Comparison of ENCODE assay signal across 7 mouse cellular contexts in genomic region chr19:6951994-6952711, GRCm38 (mm10). TPM values are rescaled to one million over a fixed set of nuclear protein-coding genes. Genes with fewer than 3 reads are reported as not detected.
DNase-seq lines count a peak whose midpoint lies in the region; ATAC-seq and TF ChIP-seq lines count a peak whose summit lies in the region.

No protein-coding gene starts in this region.

- H3K4me1 ChIP-seq in embryonic facial prominence, embryonic 13.5 days = peaks cover 24% of the 10 kb centered on the region
- peaks cover 7% of the 10 kb centered on the region for H3K4me1 ChIP-seq in heart, adult 2 months (ENCODE audit: control insufficient read depth, insufficient read depth, low read length)
- peaks cover 22% of the 10 kb centered on the region for H3K4me1 ChIP-seq in limb, embryonic 15.5 days
- H3K4me1 ChIP-seq in midbrain, embryonic 15.5 days = peaks cover 23% of the 10 kb centered on the region

- peak overlapping the region; percentile 98 for H3K27ac ChIP-seq in embryonic facial prominence, embryonic 13.5 days
- H3K27ac ChIP-seq in heart, adult 2 months = peak overlapping the region; percentile 97
- H3K27ac ChIP-seq in limb, embryonic 15.5 days = peak overlapping the region; percentile 98
- peak overlapping the region; percentile 94 for H3K27ac ChIP-seq in midbrain, embryonic 15.5 days

- intact Hi-C loops in heart, adult 2 months (cut with DNase I) = loop anchor here (1.0 to 2.0 kb wide), 4 partner anchors 10 to 28 kb away; partner anchors contain the start of gene Gpr137

- H3K79me2 ChIP-seq in heart, adult 2 months (replicated peaks; ENCODE audit: control insufficient read depth, insufficient read depth, low read length) = no peaks in the 10 kb centered on the region

- peak; percentile 88 for DNase-seq in adrenal gland, postnatal 25 days
- DNase-seq in heart, adult 2 months = peak; percentile 89 to 92
- DNase-seq in kidney, adult 18-20 months = peak; percentile 88
- peak; percentile 66 to 73 for DNase-seq in spleen, postnatal 10 days (ENCODE audit: low spot score in 2 of 2)

- no peaks in the 10 kb centered on the region for H3K9me3 ChIP-seq in embryonic facial prominence, embryonic 13.5 days
- H3K9me3 ChIP-seq in limb, embryonic 15.5 days = no peaks in the 10 kb centered on the region
- H3K9me3 ChIP-seq in midbrain, embryonic 15.5 days = no peaks in the 10 kb centered on the region

- TF ChIP-seq CTCF in heart, adult 2 months (IDR thresholded peaks at IDR 0.05) = no peak

- 0 out of 2 replicates have a peak, but pooled peaks have one; percentile 18 for TF ChIP-seq EP300 in heart, adult 2 months (IDR thresholded peaks at IDR 0.05; ENCODE audit: insufficient read depth, low read depth, low read length)

- WGBS in embryonic facial prominence, embryonic 13.5 days = 1% methylated on average over 31 of the region's 31 CpGs
- under 1% methylated on average over 31 of the region's 31 CpGs for WGBS in heart, adult 2 months
- WGBS in limb, embryonic 15.5 days = 4% methylated on average over 31 of the region's 31 CpGs
- WGBS in midbrain, embryonic 15.5 days = 4% methylated on average over 31 of the region's 31 CpGs

- H3K9ac ChIP-seq in embryonic facial prominence, embryonic 13.5 days = peak overlapping the region; percentile 77
- H3K9ac ChIP-seq in heart, adult 2 months (ENCODE audit: low read depth, low read length) = peak overlapping the region; percentile 69
- peak overlapping the region; percentile 71 for H3K9ac ChIP-seq in limb, embryonic 15.5 days
- H3K9ac ChIP-seq in midbrain, embryonic 15.5 days = peak overlapping the region; percentile 61

- H3K4me3 ChIP-seq in embryonic facial prominence, embryonic 13.5 days = peak overlapping the region; percentile 63
- peak overlapping the region; percentile 67 for H3K4me3 ChIP-seq in heart, adult 2 months
- peak overlapping the region; percentile 69 for H3K4me3 ChIP-seq in limb, embryonic 15.5 days
- H3K4me3 ChIP-seq in midbrain, embryonic 15.5 days = peak overlapping the region; percentile 62

- peak overlapping the region; percentile 91 for H3K4me2 ChIP-seq in embryonic facial prominence, embryonic 13.5 days
- peak overlapping the region; percentile 90 for H3K4me2 ChIP-seq in limb, embryonic 15.5 days
- peak overlapping the region; percentile 90 for H3K4me2 ChIP-seq in midbrain, embryonic 15.5 days

- no peaks in the 10 kb centered on the region for H3K27me3 ChIP-seq in embryonic facial prominence, embryonic 13.5 days
- no peaks in the 10 kb centered on the region for H3K27me3 ChIP-seq in heart, adult 2 months (ENCODE audit: control insufficient read depth, insufficient read depth, low read length)
- no peaks in the 10 kb centered on the region for H3K27me3 ChIP-seq in limb, embryonic 15.5 days
- no peaks in the 10 kb centered on the region for H3K27me3 ChIP-seq in midbrain, embryonic 15.5 days (replicated peaks)

- ATAC-seq in embryonic facial prominence, embryonic 13.5 days (ENCODE audit: insufficient number of reproducible peaks, insufficient read depth, low FRiP score, low TSS enrichment, low read depth) = no peak
- no peak for ATAC-seq in limb, embryonic 15.5 days (ENCODE audit: insufficient number of reproducible peaks, low FRiP score, low TSS enrichment, low read depth)
- peak; percentile 35 for ATAC-seq in midbrain, embryonic 15.5 days (replicated peaks)

- peaks cover 37% of the 10 kb centered on the region for H3K36me3 ChIP-seq in embryonic facial prominence, embryonic 13.5 days
- no peaks in the 10 kb centered on the region for H3K36me3 ChIP-seq in heart, adult 2 months (ENCODE audit: control insufficient read depth, insufficient read depth, low read length)
- peaks cover 37% of the 10 kb centered on the region for H3K36me3 ChIP-seq in limb, embryonic 15.5 days
- H3K36me3 ChIP-seq in midbrain, embryonic 15.5 days (replicated peaks) = no peaks in the 10 kb centered on the region

- TF ChIP-seq POLR2A in heart, adult 2 months (IDR thresholded peaks at IDR 0.05; ENCODE audit: insufficient read depth, low read depth, low read length) = no peak

RNA-seq across cellular contexts. Expression of gene Gpr137, which starts 9.9 kb away (rescaled TPM):
- total RNA-seq in adrenal gland, postnatal 25 days (2021) = 48.7 and 54.8 TPM in 2 replicates
- polyA plus RNA-seq in embryonic facial prominence, embryonic 13.5 days (2015; fragmentation: Nextera tagmentation; extraction: Ambion mirVana) = 26.9 and 35.2 TPM in 2 replicates
- 10 to 100 TPM; 34.1 to 35.4 TPM for total RNA-seq in heart, adult 2 months (2021)
- polyA plus RNA-seq in heart, adult 2 months (2012; rRNA removed) = 53.4 and 60.4 TPM in 2 replicates
- polyA plus RNA-seq in limb, embryonic 15.5 days (2015; fragmentation: Nextera tagmentation; extraction: Ambion mirVana) = 35.2 and 38.9 TPM in 2 replicates
- 70.2 and 70.5 TPM in 2 replicates for polyA plus RNA-seq in midbrain, embryonic 15.5 days (2015; fragmentation: Nextera tagmentation; extraction: Ambion mirVana)

RNA-seq across cellular contexts. Expression of gene Bad, which starts 10.5 kb away (rescaled TPM):
- total RNA-seq in adrenal gland, postnatal 25 days (2021) = 44.1 and 53.7 TPM in 2 replicates
- polyA plus RNA-seq in embryonic facial prominence, embryonic 13.5 days (2015; fragmentation: Nextera tagmentation; extraction: Ambion mirVana) = 80.0 and 83.6 TPM in 2 replicates
- total RNA-seq in heart, adult 2 months (2021) = 10 to 100 TPM; 21.1 to 25.8 TPM
- 30.6 and 33.5 TPM in 2 replicates for polyA plus RNA-seq in heart, adult 2 months (2012; rRNA removed)
- 92.3 and 94.7 TPM in 2 replicates for polyA plus RNA-seq in limb, embryonic 15.5 days (2015; fragmentation: Nextera tagmentation; extraction: Ambion mirVana)
- 93.9 and 96.1 TPM in 2 replicates for polyA plus RNA-seq in midbrain, embryonic 15.5 days (2015; fragmentation: Nextera tagmentation; extraction: Ambion mirVana)

RNA-seq across cellular contexts. Expression of gene Kcnk4, which starts 17.8 kb away (rescaled TPM):
- total RNA-seq in adrenal gland, postnatal 25 days (2021) = 0.12 TPM in 1 of 2 replicates, not detected in the other
- 1.2 and 1.3 TPM in 2 replicates for polyA plus RNA-seq in embryonic facial prominence, embryonic 13.5 days (2015; fragmentation: Nextera tagmentation; extraction: Ambion mirVana)
- total RNA-seq in heart, adult 2 months (2021) = not detected
- polyA plus RNA-seq in heart, adult 2 months (2012; rRNA removed) = 0.21 TPM in 1 of 2 replicates, not detected in the other
- 1.5 and 1.7 TPM in 2 replicates for polyA plus RNA-seq in limb, embryonic 15.5 days (2015; fragmentation: Nextera tagmentation; extraction: Ambion mirVana)
- 4.7 and 5.0 TPM in 2 replicates for polyA plus RNA-seq in midbrain, embryonic 15.5 days (2015; fragmentation: Nextera tagmentation; extraction: Ambion mirVana)

RNA-seq across cellular contexts. Expression of gene Ppp1r14b, which starts 22.6 kb away (rescaled TPM):
- 140 and 178 TPM in 2 replicates for total RNA-seq in adrenal gland, postnatal 25 days (2021)
- polyA plus RNA-seq in embryonic facial prominence, embryonic 13.5 days (2015; fragmentation: Nextera tagmentation; extraction: Ambion mirVana) = 84.9 and 120 TPM in 2 replicates
- 10 to 100 TPM; 85.8 to 91.0 TPM for total RNA-seq in heart, adult 2 months (2021)
- polyA plus RNA-seq in heart, adult 2 months (2012; rRNA removed) = 42.3 and 56.8 TPM in 2 replicates
- 168 TPM in 2 replicates for polyA plus RNA-seq in limb, embryonic 15.5 days (2015; fragmentation: Nextera tagmentation; extraction: Ambion mirVana)
- 188 and 196 TPM in 2 replicates for polyA plus RNA-seq in midbrain, embryonic 15.5 days (2015; fragmentation: Nextera tagmentation; extraction: Ambion mirVana)

RNA-seq across cellular contexts. Expression of gene Plcb3, which starts 24.1 kb away (rescaled TPM):
- total RNA-seq in adrenal gland, postnatal 25 days (2021) = 49.1 and 59.8 TPM in 2 replicates
- polyA plus RNA-seq in embryonic facial prominence, embryonic 13.5 days (2015; fragmentation: Nextera tagmentation; extraction: Ambion mirVana) = 41.5 and 42.4 TPM in 2 replicates
- 10 to 100 TPM; 14.6 to 15.2 TPM for total RNA-seq in heart, adult 2 months (2021)
- polyA plus RNA-seq in heart, adult 2 months (2012; rRNA removed) = 27.5 and 33.7 TPM in 2 replicates
- polyA plus RNA-seq in limb, embryonic 15.5 days (2015; fragmentation: Nextera tagmentation; extraction: Ambion mirVana) = 48.4 and 50.5 TPM in 2 replicates
- polyA plus RNA-seq in midbrain, embryonic 15.5 days (2015; fragmentation: Nextera tagmentation; extraction: Ambion mirVana) = 11.3 TPM in 2 replicates
